Mouse (Mus musculus): ENCODE data around the gene Pias3. TPM values are rescaled to one million over a fixed set of nuclear protein-coding genes. Genes with fewer than 3 reads are reported as not detected.
A peak's percentile ranks its signal among the peaks of the same experiment; 100 is the strongest.

Gene Pias3
- polyA plus RNA-seq, 1 experiment from 2014 or later, result 33.9 TPM

- peaks cover 65% of the 10 kb centered on the region for H3K36me3 ChIP-seq
- peak overlapping the region; percentile 53 for H3K4me3 ChIP-seq (replicated peaks)
- ATAC-seq, result peak; percentile 12; the same call in 1 of the 2 replicates
- no peak overlapping the region; the same call in 1 of the 2 replicates for H3K9ac ChIP-seq (replicated peaks)
- H3K27me3 ChIP-seq, result peaks cover 12% of the 10 kb centered on the region
- H3K27ac ChIP-seq, result no peak overlapping the region
- WGBS, result 45% methylated on average over 2 of the region's 2 CpGs
- H3K4me1 ChIP-seq (replicated peaks), result peaks cover 9% of the 10 kb centered on the region; the same call in 1 of the 2 replicates
- H3K9me3 ChIP-seq, result no peaks in the 10 kb centered on the region
- peak overlapping the region; percentile 92 for H3K4me2 ChIP-seq (replicated peaks)
These were observed 12.5 kb downstream of the Pias3 start for GRCm38 (mm10) chr3:96708684-96709064.

GRCm38 (mm10) chr3:96714286-96714685 lies 18.1 kb downstream of the Pias3 start:
- Histone ChIP-seq H3K4me2 (replicated peaks) (no peak overlapping the region), H3K36me3 (peaks cover 76% of the 10 kb centered on the region), H3K27me3 (no peaks in the 10 kb centered on the region), H3K4me1 (replicated peaks) (no peaks in the 10 kb centered on the region), H3K9ac (replicated peaks) (no peak overlapping the region), H3K4me3 (replicated peaks) (no peak overlapping the region), H3K9me3 (no peaks in the 10 kb centered on the region), H3K27ac (no peak overlapping the region)
- 93% methylated on average over 5 of the region's 5 CpGs for WGBS
- no peak for ATAC-seq

- no peak for ATAC-seq
- no peak overlapping the region for H3K4me2 ChIP-seq (replicated peaks)
- no peak overlapping the region for H3K4me3 ChIP-seq (replicated peaks)
- WGBS, result 91% methylated on average over 2 of the region's 2 CpGs
- no peak overlapping the region for H3K9ac ChIP-seq (replicated peaks)
- no peaks in the 10 kb centered on the region for H3K9me3 ChIP-seq
- H3K27me3 ChIP-seq, result no peaks in the 10 kb centered on the region
- H3K27ac ChIP-seq, result no peak overlapping the region
- H3K36me3 ChIP-seq, result peaks cover 66% of the 10 kb centered on the region
- H3K4me1 ChIP-seq (replicated peaks), result no peaks in the 10 kb centered on the region
These were observed 19.7 kb downstream of the Pias3 start for GRCm38 (mm10) chr3:96715854-96716253.

GRCm38 (mm10) chr3:96719173-96719572 lies 23.0 kb downstream of the Pias3 start:
- H3K9me3 ChIP-seq, result no peaks in the 10 kb centered on the region
- 34% methylated on average over 14 of the region's 14 CpGs for WGBS
- no peaks in the 10 kb centered on the region for H3K4me1 ChIP-seq (replicated peaks)
- ATAC-seq, result no peak
- no peak overlapping the region for H3K4me3 ChIP-seq (replicated peaks)
- H3K27ac ChIP-seq, result no peak overlapping the region
- peaks cover 64% of the 10 kb centered on the region for H3K36me3 ChIP-seq
- no peak overlapping the region for H3K4me2 ChIP-seq (replicated peaks)
- no peak overlapping the region for H3K9ac ChIP-seq (replicated peaks)
- H3K27me3 ChIP-seq, result no peaks in the 10 kb centered on the region

GRCm38 (mm10) chr3:96727343-96727827 lies 31.2 kb downstream of the Pias3 start, which contains the start of the genes Polr3c and Rnf115:
TSS of gene Polr3c (minus strand) at chr3:96727628.
TSS of gene Rnf115 (plus strand) at chr3:96727664.
- Histone ChIP-seq H3K4me1 (replicated peaks) (peaks cover 43% of the 10 kb centered on the region), H3K9me3 (no peaks in the 10 kb centered on the region), H3K27ac (peak within 1 kb of the TSS; percentile 81), H3K27me3 (no peaks in the 10 kb centered on the region), H3K4me2 (replicated peaks) (peak within 1 kb of the TSS; percentile 79), H3K36me3 (peaks cover 16% of the 10 kb centered on the region), H3K4me3 (replicated peaks) (peak within 1 kb of the TSS; percentile 94), H3K9ac (replicated peaks) (peak within 1 kb of the TSS; percentile 86)
- ATAC-seq, result peak; percentile 99
- under 1% methylated on average over 51 of the region's 52 CpGs for WGBS

GRCm38 (mm10) chr3:96727828-96728633 lies 31.8 kb downstream of the Pias3 start:
- peak overlapping the region; percentile 79 for H3K4me2 ChIP-seq (replicated peaks)
- peaks cover 43% of the 10 kb centered on the region for H3K4me1 ChIP-seq (replicated peaks)
- ATAC-seq, result no peak; the same call in 1 of the 2 replicates
- H3K36me3 ChIP-seq, result peaks cover 9% of the 10 kb centered on the region
- no peaks in the 10 kb centered on the region for H3K27me3 ChIP-seq
- peak overlapping the region; percentile 86 for H3K9ac ChIP-seq (replicated peaks)
- peak overlapping the region; percentile 81 for H3K27ac ChIP-seq
- H3K4me3 ChIP-seq (replicated peaks), result peak overlapping the region; percentile 94
- WGBS, result 1% methylated on average over 42 of the region's 42 CpGs
- no peaks in the 10 kb centered on the region for H3K9me3 ChIP-seq

- Histone ChIP-seq H3K9me3 (no peaks in the 10 kb centered on the region), H3K36me3 (peaks cover 2% of the 10 kb centered on the region), H3K9ac (replicated peaks) (peak overlapping the region; percentile 86), H3K4me1 (replicated peaks) (peaks cover 43% of the 10 kb centered on the region), H3K4me3 (replicated peaks) (peak overlapping the region; percentile 94), H3K27ac (no peak overlapping the region), H3K4me2 (replicated peaks) (peak overlapping the region; percentile 79), H3K27me3 (no peaks in the 10 kb centered on the region)
- WGBS, result 42% methylated on average over 7 of the region's 7 CpGs
- no peak for ATAC-seq
These were observed 32.6 kb downstream of the Pias3 start for GRCm38 (mm10) chr3:96728634-96729402.

- H3K9ac ChIP-seq (replicated peaks), result no peak overlapping the region
- H3K27ac ChIP-seq, result no peak overlapping the region
- H3K4me3 ChIP-seq (replicated peaks), result peak overlapping the region; percentile 94; the same call in 1 of the 2 replicates
- no peak overlapping the region for H3K4me2 ChIP-seq (replicated peaks)
- peaks cover 43% of the 10 kb centered on the region for H3K4me1 ChIP-seq (replicated peaks)
- no peak for ATAC-seq
- no peaks in the 10 kb centered on the region for H3K27me3 ChIP-seq
- WGBS, result 83% methylated on average over 3 of the region's 3 CpGs
- no peaks in the 10 kb centered on the region for H3K9me3 ChIP-seq
- H3K36me3 ChIP-seq, result no peaks in the 10 kb centered on the region
These were observed 33.2 kb downstream of the Pias3 start for GRCm38 (mm10) chr3:96729403-96729784.

- H3K9ac ChIP-seq (replicated peaks), result no peak overlapping the region
- H3K4me2 ChIP-seq (replicated peaks), result no peak overlapping the region
- H3K27ac ChIP-seq, result no peak overlapping the region
- H3K4me1 ChIP-seq (replicated peaks), result peaks cover 43% of the 10 kb centered on the region
- H3K27me3 ChIP-seq, result no peaks in the 10 kb centered on the region
- WGBS, result 72% methylated on average over 5 of the region's 5 CpGs
- no peak overlapping the region for H3K4me3 ChIP-seq (replicated peaks)
- no peaks in the 10 kb centered on the region for H3K36me3 ChIP-seq
- ATAC-seq, result no peak
- no peaks in the 10 kb centered on the region for H3K9me3 ChIP-seq
These were observed 34.6 kb downstream of the Pias3 start for GRCm38 (mm10) chr3:96730785-96731184.

GRCm38 (mm10) chr3:96733984-96734383 lies 37.8 kb downstream of the Pias3 start:
- no peak for ATAC-seq
- Histone ChIP-seq H3K4me3 (replicated peaks) (no peak overlapping the region), H3K36me3 (no peaks in the 10 kb centered on the region), H3K27ac (no peak overlapping the region), H3K4me1 (replicated peaks) (peaks cover 30% of the 10 kb centered on the region), H3K9ac (replicated peaks) (no peak overlapping the region), H3K4me2 (replicated peaks) (no peak overlapping the region), H3K9me3 (no peaks in the 10 kb centered on the region), H3K27me3 (no peaks in the 10 kb centered on the region)
- 96% methylated on average over 1 of the region's 1 CpGs for WGBS

GRCm38 (mm10) chr3:96735200-96735599 lies 39.0 kb downstream of the Pias3 start:
- no peaks in the 10 kb centered on the region for H3K27me3 ChIP-seq
- no peak overlapping the region for H3K27ac ChIP-seq
- no peak for ATAC-seq
- no peak overlapping the region for H3K4me2 ChIP-seq (replicated peaks)
- 73% methylated on average over 2 of the region's 2 CpGs for WGBS
- H3K9ac ChIP-seq (replicated peaks), result no peak overlapping the region
- no peak overlapping the region for H3K4me3 ChIP-seq (replicated peaks)
- H3K36me3 ChIP-seq, result no peaks in the 10 kb centered on the region
- no peaks in the 10 kb centered on the region for H3K9me3 ChIP-seq
- peaks cover 19% of the 10 kb centered on the region for H3K4me1 ChIP-seq (replicated peaks)

Measured in midbrain, embryonic 13.5 days (tissue).